Mouse (Mus musculus) midbrain, embryonic 13.5 days (tissue): ENCODE results near the gene Atg10. TPM values are rescaled to one million over a fixed set of nuclear protein-coding genes. Genes with fewer than 3 reads are reported as not detected.
"Not testable (repeated sequence)": the region's sequence is repeated elsewhere in the genome, so short reads cannot be mapped to it uniquely, and the experiment has no call there.

Experiments used
- ATAC-seq: fragments of 200-750 bp; cut with Nextera tagmentation; 2 replicates; pipeline ENCODE4 v1.8.0; 2017; ENCODE audit warnings: mild to moderate bottlenecking, moderate TSS enrichment, moderate library complexity
- H3K27ac ChIP-seq: fragments of 300-500 bp; sonication (generic); 2 replicates; pipeline ENCODE4 v1.5.1; 2015; ENCODE audit warnings: inconsistent platforms, mild to moderate bottlenecking, moderate library complexity
- H3K27me3 ChIP-seq: fragments of 300-500 bp; sonication (generic); 2 replicates; pipeline ENCODE4 v1.6.1; 2015; ENCODE audit warnings: mild to moderate bottlenecking, inconsistent platforms
- H3K36me3 ChIP-seq: fragments of 300-500 bp; sonication (generic); 2 replicates; pipeline ENCODE4 v1.6.1; 2015; ENCODE audit warnings: mild to moderate bottlenecking, inconsistent platforms
- H3K4me1 ChIP-seq: fragments of 300-500 bp; sonication (generic); replicated peaks from 2 replicates; pipeline ENCODE4 v1.6.1; 2015; ENCODE audit warnings: inconsistent platforms
- H3K4me2 ChIP-seq: fragments of 300-500 bp; sonication (generic); replicated peaks from 2 replicates; pipeline ENCODE4 v1.6.1; 2015; ENCODE audit warnings: moderate library complexity, mild to moderate bottlenecking, inconsistent platforms
- H3K4me3 ChIP-seq: fragments of 300-500 bp; sonication (generic); replicated peaks from 2 replicates; pipeline ENCODE4 v1.5.1; 2015; ENCODE audit warnings: mild to moderate bottlenecking, inconsistent platforms
- H3K9ac ChIP-seq: fragments of 300-500 bp; sonication (generic); replicated peaks from 2 replicates; pipeline ENCODE4 v1.6.1; 2015; ENCODE audit warnings: mild to moderate bottlenecking, inconsistent platforms
- H3K9me3 ChIP-seq: fragments of 300-500 bp; sonication (generic); 2 replicates; pipeline ENCODE4 v1.6.1; 2016; ENCODE audit warnings: mild to moderate bottlenecking, inconsistent platforms
- WGBS: fragments of 180-500 bp; shearing (Covaris S2); methylation state at CpG from one replicate; pipeline ENCODE4 v1.1.7; 2015; 5-methylcytosine and 5-hydroxymethylcytosine counted together
- polyA plus RNA-seq: library from polyadenylated mRNA; unstranded; fragments of >200 nt; fragmentation: Nextera tagmentation; extraction: Ambion mirVana; gene quantifications from 2 replicates; pipeline ENCODE4 v1.2.1, GENCODE M21; 2015

The Atg10 gene
- polyA plus RNA-seq, 1 experiment from 2014 or later = 18.3 TPM

DNA sequence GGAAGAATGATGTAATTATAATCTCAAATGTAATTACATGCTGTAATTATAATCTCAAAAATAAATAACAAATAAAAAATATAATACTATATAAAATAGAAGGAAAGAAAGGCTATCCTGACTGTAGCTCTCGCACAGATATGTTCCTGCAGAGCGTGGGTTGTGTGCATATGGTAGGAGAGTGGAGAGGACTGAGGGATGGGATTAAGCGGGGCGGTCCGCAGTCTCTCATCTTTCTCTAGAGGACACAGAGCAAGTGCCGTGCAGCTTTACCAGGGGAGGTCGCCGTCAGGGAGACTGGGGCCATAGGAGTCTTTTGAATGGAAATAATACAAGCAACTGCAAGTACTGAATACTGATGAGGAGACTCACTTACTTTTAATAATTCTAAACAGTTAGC, 263.2 kb downstream of the Atg10 start:
- Histone ChIP-seq H3K27ac (no peak overlapping the region), H3K4me1 (peaks cover 29% of the 10 kb centered on the region), H3K4me2 (no peak overlapping the region), H3K9me3 (peaks cover 6% of the 10 kb centered on the region; the same call in 1 of the 2 replicates), H3K9ac (no peak overlapping the region), H3K4me3 (no peak overlapping the region), H3K36me3 (no peaks in the 10 kb centered on the region), H3K27me3 (no peaks in the 10 kb centered on the region)
- peak; percentile 65; the same call in 1 of the 2 replicates for ATAC-seq
- WGBS = 38% methylated on average over 8 of the region's 8 CpGs

DNA sequence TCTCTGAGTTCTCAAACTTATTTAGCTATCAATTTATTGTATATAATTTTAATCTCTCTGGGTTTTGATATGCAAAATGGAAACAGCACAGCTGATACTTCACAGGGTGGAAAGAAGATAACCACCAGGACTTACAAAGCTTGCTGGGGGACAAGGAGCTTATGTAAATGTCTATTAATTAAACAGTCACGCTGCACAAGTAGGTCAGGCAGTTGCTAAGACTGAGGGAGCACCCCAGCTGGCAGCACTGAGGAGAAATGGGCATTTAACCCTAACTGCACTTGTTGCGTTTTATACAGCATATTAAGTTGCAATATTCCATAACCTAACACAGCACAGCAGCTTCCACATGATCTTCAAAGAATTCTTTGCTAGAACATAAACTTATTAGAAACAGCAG, 264.9 kb downstream of the Atg10 start:
- Histone ChIP-seq H3K4me2 (no peak overlapping the region), H3K27ac (no peak overlapping the region), H3K9ac (no peak overlapping the region), H3K4me3 (no peak overlapping the region), H3K36me3 (no peaks in the 10 kb centered on the region), H3K27me3 (no peaks in the 10 kb centered on the region), H3K4me1 (peaks cover 29% of the 10 kb centered on the region), H3K9me3 (peaks cover 6% of the 10 kb centered on the region; the same call in 1 of the 2 replicates)
- WGBS = 18% methylated on average over 2 of the region's 2 CpGs
- ATAC-seq = peak; percentile 83

DNA sequence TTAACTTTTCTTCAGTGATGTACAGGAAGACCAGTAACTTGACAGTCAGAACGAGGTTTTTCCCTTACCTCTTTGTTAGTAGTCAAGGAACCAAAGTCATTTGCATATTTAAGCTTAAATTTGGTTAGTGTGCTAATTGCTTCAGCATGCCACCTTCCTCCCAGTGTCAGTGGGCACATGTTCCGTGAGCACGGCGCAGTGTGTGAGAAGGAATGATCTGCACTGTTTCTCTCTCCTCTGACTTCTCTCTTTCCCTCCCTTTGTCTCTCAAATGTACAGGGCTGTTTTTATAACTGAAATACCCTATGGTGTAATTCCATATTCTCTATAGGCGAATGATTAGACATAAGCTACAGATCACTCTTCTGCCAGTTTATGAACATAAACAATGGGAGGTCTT, 284.2 kb downstream of the Atg10 start:
- ATAC-seq = no peak

DNA sequence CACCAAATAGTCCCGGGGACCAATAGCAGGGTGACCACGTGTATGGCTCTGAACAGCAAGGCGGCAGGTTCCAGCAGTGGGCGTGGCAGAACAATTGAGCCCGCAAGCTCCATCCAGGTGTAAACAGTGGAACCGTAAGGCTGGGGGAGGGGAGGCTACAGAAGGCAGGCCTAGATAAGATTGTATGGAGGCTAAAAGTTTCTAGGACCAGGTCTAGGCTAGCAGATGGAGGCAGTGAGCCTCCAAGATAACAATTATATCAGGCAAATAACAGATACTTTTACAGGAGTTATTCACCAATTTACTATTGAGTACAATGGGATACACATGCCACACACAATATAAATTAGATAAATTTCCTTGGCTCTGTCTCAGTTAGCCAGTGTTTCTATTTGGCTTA, 284.6 kb downstream of the Atg10 start:
- Histone ChIP-seq H3K27ac (no peak overlapping the region), H3K9ac (no peak overlapping the region), H3K4me3 (no peak overlapping the region), H3K4me2 (no peak overlapping the region), H3K27me3 (no peaks in the 10 kb centered on the region), H3K36me3 (no peaks in the 10 kb centered on the region), H3K9me3 (no peaks in the 10 kb centered on the region), H3K4me1 (no peaks in the 10 kb centered on the region)
- WGBS = 70% methylated on average over 6 of the region's 6 CpGs
- ATAC-seq = no peak

More for the DNA sequence above, 284.2 kb downstream of the Atg10 start:
- WGBS = 83% methylated on average over 5 of the region's 5 CpGs
- no peak overlapping the region for H3K9ac ChIP-seq
- no peaks in the 10 kb centered on the region for H3K36me3 ChIP-seq
- no peak overlapping the region for H3K4me2 ChIP-seq
- no peaks in the 10 kb centered on the region for H3K4me1 ChIP-seq
- H3K9me3 ChIP-seq = no peaks in the 10 kb centered on the region
- H3K4me3 ChIP-seq = no peak overlapping the region
- H3K27me3 ChIP-seq = no peaks in the 10 kb centered on the region
- no peak overlapping the region for H3K27ac ChIP-seq

- Histone ChIP-seq H3K4me3 (no peak overlapping the region), H3K36me3 (no peaks in the 10 kb centered on the region), H3K27ac (no peak overlapping the region), H3K4me2 (no peak overlapping the region), H3K9ac (no peak overlapping the region), H3K27me3 (no peaks in the 10 kb centered on the region), H3K9me3 (no peaks in the 10 kb centered on the region), H3K4me1 (no peaks in the 10 kb centered on the region)
- ATAC-seq = no peak
- WGBS = 88% methylated on average over 7 of the region's 7 CpGs
Observed at GRCm38 (mm10) chr13:90935852-90936251, 287.9 kb downstream of the Atg10 start.

DNA sequence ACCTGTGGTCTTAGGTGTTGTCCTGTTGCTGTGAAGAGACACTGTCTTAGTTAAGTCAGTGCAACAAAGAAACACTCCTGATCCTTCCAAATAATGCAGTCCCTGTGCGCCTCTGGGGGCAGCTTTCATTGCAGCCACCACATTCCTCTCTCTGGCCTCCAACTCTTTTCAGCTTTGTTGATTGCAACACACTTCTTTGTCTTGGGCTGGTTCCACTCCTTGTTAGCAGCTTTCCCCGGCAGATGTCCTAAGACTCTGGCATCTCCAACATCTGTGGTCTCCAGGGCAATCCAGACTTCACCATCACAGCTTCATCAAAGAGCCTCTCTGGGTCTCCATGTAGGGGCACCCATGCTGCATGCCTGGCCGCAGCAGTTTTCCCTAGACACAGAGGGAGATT, 290.5 kb downstream of the Atg10 start:
- Histone ChIP-seq H3K27me3 (no peaks in the 10 kb centered on the region), H3K27ac (no peak overlapping the region), H3K4me1 (no peaks in the 10 kb centered on the region), H3K9me3 (no peaks in the 10 kb centered on the region), H3K36me3 (peaks cover 4% of the 10 kb centered on the region; the same call in 1 of the 2 replicates), H3K9ac (no peak overlapping the region), H3K4me2 (no peak overlapping the region), H3K4me3 (no peak overlapping the region)
- ATAC-seq = no peak
- 57% methylated on average over 3 of the region's 3 CpGs for WGBS

DNA sequence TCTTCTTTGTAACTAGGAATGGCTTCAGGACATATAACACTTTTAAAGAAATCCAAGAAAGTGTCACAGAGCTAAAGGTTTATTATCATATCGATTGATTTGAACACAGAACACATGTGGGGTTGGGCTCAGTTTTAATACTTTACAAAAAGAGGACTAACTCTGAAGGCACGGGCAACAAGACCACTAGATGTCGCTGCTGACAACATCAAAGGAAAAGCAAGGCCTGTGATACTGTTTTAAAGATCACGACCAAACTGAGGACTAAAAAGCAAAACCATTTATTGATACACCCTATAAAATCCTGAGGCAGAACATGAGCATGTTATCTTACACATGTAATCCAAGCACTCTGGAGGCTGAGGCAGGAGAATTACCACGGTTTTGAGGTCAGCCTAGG, 293.9 kb downstream of the Atg10 start:
- 23% methylated on average over 5 of the region's 5 CpGs for WGBS
- no peaks in the 10 kb centered on the region for H3K9me3 ChIP-seq
- 0 out of 2 replicates have a peak, but pooled peaks cover 2% of the 10 kb centered on the region for H3K4me1 ChIP-seq
- H3K4me2 ChIP-seq = no peak overlapping the region
- H3K27me3 ChIP-seq = no peaks in the 10 kb centered on the region
- ATAC-seq = peak; percentile 46
- no peak overlapping the region for H3K4me3 ChIP-seq
- no peak overlapping the region for H3K27ac ChIP-seq
- H3K36me3 ChIP-seq = peaks cover 36% of the 10 kb centered on the region
- no peak overlapping the region for H3K9ac ChIP-seq

DNA sequence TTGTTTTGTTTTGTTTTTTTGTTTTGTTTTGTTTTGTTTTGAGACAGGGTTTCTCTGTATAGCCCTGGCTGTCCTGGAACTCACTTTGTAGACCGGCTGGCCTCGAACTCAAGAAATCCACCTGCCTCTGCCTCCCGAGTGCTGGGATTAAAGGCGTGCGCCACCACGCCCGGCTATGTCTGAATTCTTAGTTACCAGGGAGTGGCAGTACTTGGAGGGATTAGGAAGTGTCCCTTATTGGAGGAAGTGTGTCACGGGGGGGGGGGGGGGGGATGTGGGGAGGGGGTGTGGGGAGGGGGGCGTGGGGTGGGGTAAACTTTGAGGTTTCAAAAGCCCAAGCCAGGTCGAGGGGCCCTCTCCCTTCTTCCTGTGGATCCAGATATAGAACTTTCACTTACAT, 295.5 kb downstream of the Atg10 start:
- ATAC-seq, H3K27me3 ChIP-seq, H3K27ac ChIP-seq, H3K4me3 ChIP-seq, H3K9me3 ChIP-seq, H3K4me2 ChIP-seq, H3K9ac ChIP-seq: not testable (repeated sequence)
- Histone ChIP-seq H3K4me1 (peaks cover 10% of the 10 kb centered on the region), H3K36me3 (peaks cover 38% of the 10 kb centered on the region)
- 94% methylated on average over 9 of the region's 10 CpGs for WGBS

GRCm38 (mm10) chr13:90926938-90927633, 296.7 kb downstream of the Atg10 start:
- Histone ChIP-seq H3K27ac (no peak overlapping the region), H3K36me3 (peaks cover 38% of the 10 kb centered on the region), H3K27me3 (no peaks in the 10 kb centered on the region), H3K9me3 (no peaks in the 10 kb centered on the region), H3K4me2 (no peak overlapping the region), H3K4me1 (peaks cover 10% of the 10 kb centered on the region), H3K4me3 (no peak overlapping the region), H3K9ac (no peak overlapping the region)
- 80% methylated on average over 5 of the region's 5 CpGs for WGBS
- ATAC-seq = no peak

DNA sequence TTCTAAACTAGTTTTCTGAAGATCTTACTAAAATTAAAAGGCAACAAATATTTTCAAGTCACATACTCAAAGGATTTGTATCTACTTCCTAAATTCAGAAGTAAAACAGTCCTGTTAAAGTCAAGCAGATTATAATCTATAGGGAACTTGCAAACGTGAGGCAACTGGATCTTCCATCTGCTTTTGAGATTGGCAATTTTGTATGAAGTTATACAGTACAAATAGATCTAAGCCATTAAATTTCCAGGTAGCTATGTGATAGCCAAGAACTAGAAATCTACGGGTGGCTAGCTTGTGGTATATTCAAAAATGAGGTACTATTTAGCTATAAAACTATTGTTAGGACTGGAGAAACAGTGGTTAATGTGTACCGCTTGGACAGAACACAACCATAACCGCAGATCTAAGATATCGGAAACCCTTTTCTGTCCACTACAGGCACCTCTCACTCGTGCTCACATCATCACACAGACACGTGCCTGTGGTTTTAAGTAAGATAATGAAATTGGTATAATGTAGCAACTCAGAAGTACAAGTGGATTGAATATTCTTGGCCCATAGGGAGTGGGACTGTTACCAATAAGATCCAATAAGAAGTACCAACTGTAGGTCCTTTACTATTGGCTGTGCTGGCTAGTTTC, 297.5 kb downstream of the Atg10 start:
- 83% methylated on average over 7 of the region's 7 CpGs for WGBS
- Histone ChIP-seq H3K27ac (no peak overlapping the region), H3K36me3 (peaks cover 38% of the 10 kb centered on the region), H3K4me2 (no peak overlapping the region), H3K9me3 (no peaks in the 10 kb centered on the region), H3K4me1 (peaks cover 10% of the 10 kb centered on the region), H3K9ac (no peak overlapping the region), H3K27me3 (no peaks in the 10 kb centered on the region), H3K4me3 (no peak overlapping the region)
- ATAC-seq = no peak

GRCm38 (mm10) chr13:90925191-90925590, 298.6 kb downstream of the Atg10 start:
- WGBS = 89% methylated on average over 5 of the region's 5 CpGs

DNA sequence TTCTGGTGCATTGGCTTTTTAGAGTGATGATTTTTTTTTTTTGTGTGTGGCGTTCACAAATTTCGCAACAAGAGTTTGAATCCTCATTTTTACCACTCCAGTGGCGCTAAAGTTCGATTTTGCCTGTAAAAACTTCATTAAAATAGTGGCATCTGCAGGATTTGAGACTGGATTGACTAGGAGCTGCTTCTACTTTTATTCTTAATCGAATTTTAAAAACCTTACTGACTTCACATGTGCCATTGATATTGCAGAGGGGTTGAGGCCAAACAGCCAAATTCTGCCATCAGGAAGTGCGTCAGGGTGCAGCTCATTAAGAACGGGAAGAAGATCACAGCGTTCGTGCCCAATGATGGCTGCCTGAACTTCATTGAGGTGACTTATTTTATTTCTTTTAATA, 299.7 kb downstream of the Atg10 start:
- no peaks in the 10 kb centered on the region for H3K9me3 ChIP-seq
- no peaks in the 10 kb centered on the region for H3K27me3 ChIP-seq
- H3K27ac ChIP-seq = no peak overlapping the region
- peak overlapping the region; percentile 92 for H3K9ac ChIP-seq
- H3K4me1 ChIP-seq = peaks cover 10% of the 10 kb centered on the region
- WGBS = 50% methylated on average over 9 of the region's 9 CpGs
- H3K4me2 ChIP-seq = peak overlapping the region; percentile 73
- ATAC-seq = no peak
- H3K4me3 ChIP-seq = peak overlapping the region; percentile 78
- H3K36me3 ChIP-seq = peaks cover 38% of the 10 kb centered on the region

More at GRCm38 (mm10) chr13:90925191-90925590, 298.6 kb downstream of the Atg10 start:
- Histone ChIP-seq H3K4me3 (no peak overlapping the region), H3K36me3 (peaks cover 38% of the 10 kb centered on the region), H3K27me3 (no peaks in the 10 kb centered on the region), H3K9ac (no peak overlapping the region), H3K4me1 (peaks cover 10% of the 10 kb centered on the region), H3K27ac (no peak overlapping the region; the same call in 1 of the 2 replicates), H3K4me2 (no peak overlapping the region), H3K9me3 (no peaks in the 10 kb centered on the region)
- ATAC-seq = no peak
